Mouse (Mus musculus) stomach, embryonic 14.5 days (tissue): Measurements from ENCODE around the gene Fam171b. TPM values are rescaled to one million over a fixed set of nuclear protein-coding genes. Genes with fewer than 3 reads are reported as not detected.
A peak's percentile ranks its signal among the peaks of the same experiment; 100 is the strongest.

Experiments
- ATAC-seq: fragments of 200-750 bp; cut with Nextera tagmentation; 2 replicates; pipeline ENCODE4 v1.8.0; 2017; ENCODE audit warnings: low read depth, moderate TSS enrichment; ENCODE audit not compliant: insufficient number of reproducible peaks, insufficient read depth, low FRiP score
- H3K27ac ChIP-seq: fragments of 300-500 bp; sonication (generic); 2 replicates; pipeline ENCODE4 v1.5.1; 2014; ENCODE audit warnings: mild to moderate bottlenecking, low read length, moderate library complexity, mixed read lengths
- H3K27me3 ChIP-seq: fragments of 300-500 bp; sonication (generic); 2 replicates; pipeline ENCODE4 v1.6.1; 2014; ENCODE audit warnings: low read length, control low read depth, mixed read lengths; ENCODE audit not compliant: control insufficient read depth, insufficient read depth
- H3K36me3 ChIP-seq: fragments of 300-500 bp; sonication (generic); 2 replicates; pipeline ENCODE4 v1.6.1; 2014; ENCODE audit warnings: mild to moderate bottlenecking, control low read depth, low read length, moderate library complexity, mixed read lengths; ENCODE audit not compliant: control insufficient read depth, insufficient read depth
- H3K4me1 ChIP-seq: fragments of 300-500 bp; sonication (generic); 2 replicates; pipeline ENCODE4 v1.6.1; 2014; ENCODE audit warnings: low read length, control low read depth, mixed read lengths; ENCODE audit not compliant: control insufficient read depth, insufficient read depth
- H3K4me2 ChIP-seq: fragments of 300-500 bp; sonication (generic); replicated peaks from 2 replicates; pipeline ENCODE4 v1.6.1; 2014; ENCODE audit warnings: low read depth, low read length, control low read depth
- H3K4me3 ChIP-seq: fragments of 300-500 bp; sonication (generic); 2 replicates; pipeline ENCODE4 v1.5.1; 2014; ENCODE audit warnings: low read depth, low read length, control low read depth
- H3K9ac ChIP-seq: fragments of 300-500 bp; sonication (generic); replicated peaks from 2 replicates; pipeline ENCODE4 v1.6.1; 2014; ENCODE audit warnings: low read depth, mild to moderate bottlenecking, control low read depth, low read length, moderate library complexity, mixed read lengths
- H3K9me3 ChIP-seq: fragments of 300-500 bp; sonication (generic); 2 replicates; pipeline ENCODE4 v1.6.1; 2016; ENCODE audit warnings: low read depth, low read length, control low read depth; ENCODE audit not compliant: control insufficient read depth
- WGBS: fragments of 180-500 bp; shearing (Covaris S2); extraction: QIAGEN DNeasy Blood & Tissue Kit; methylation state at CpG from one replicate; pipeline ENCODE4 v1.1.7; 2014; 5-methylcytosine and 5-hydroxymethylcytosine counted together
- polyA plus RNA-seq: library from polyadenylated mRNA; unstranded; fragments of >200 nt; fragmentation: Nextera tagmentation; extraction: Ambion mirVana; gene quantifications from 2 replicates; pipeline ENCODE4 v1.2.1, GENCODE M21; 2014

Fam171b gene
- 21.9 and 22.8 TPM in 2 replicates for polyA plus RNA-seq

GRCm38 (mm10) chr2:83812483-83813272, at the start of gene Fam171b:
Gene Fam171b (plus strand): TSS chr2:83812636.
- peak within 1 kb of the TSS; percentile 75; the same call in 1 of the 2 replicates for H3K27ac ChIP-seq
- peak; percentile 90; the same call in 1 of the 2 replicates for ATAC-seq
- no peaks in the 10 kb centered on the region for H3K36me3 ChIP-seq
- WGBS, result under 1% methylated on average over 58 of the region's 63 CpGs
- H3K4me3 ChIP-seq, result peak within 1 kb of the TSS; percentile 80
- no peaks in the 10 kb centered on the region for H3K9me3 ChIP-seq
- H3K27me3 ChIP-seq, result no peaks in the 10 kb centered on the region
- no peaks in the 10 kb centered on the region for H3K4me1 ChIP-seq
- H3K4me2 ChIP-seq, result peak within 1 kb of the TSS; percentile 80
- peak within 1 kb of the TSS; percentile 73 for H3K9ac ChIP-seq

DNA sequence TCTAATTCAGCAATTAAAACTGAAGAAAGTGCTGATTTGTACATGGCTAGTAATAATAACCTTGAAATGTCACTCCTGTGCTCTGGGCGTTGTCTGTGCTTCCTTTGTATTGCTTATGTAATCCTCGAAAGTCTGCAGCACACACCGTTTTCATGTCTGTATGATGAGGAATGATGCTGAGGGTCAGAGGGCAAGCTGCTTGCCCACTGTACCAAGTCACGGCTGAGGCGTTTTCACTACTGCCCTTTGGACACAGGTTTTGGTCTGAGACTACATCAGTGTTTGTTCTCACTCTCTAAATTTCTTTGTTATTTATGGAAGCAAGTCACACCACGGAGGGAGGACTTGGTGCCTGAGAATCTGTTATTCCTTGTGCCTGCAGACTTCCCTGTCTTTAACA, 46.4 kb upstream of the Fam171b start:
- no peak for ATAC-seq

GRCm38 (mm10) chr2:83766878-83767277, 45.6 kb upstream of the Fam171b start:
- no peaks in the 10 kb centered on the region for H3K4me1 ChIP-seq
- no peaks in the 10 kb centered on the region for H3K9me3 ChIP-seq
- no peak for ATAC-seq
- peaks cover 8% of the 10 kb centered on the region; the same call in 1 of the 2 replicates for H3K36me3 ChIP-seq
- no peak overlapping the region for H3K4me2 ChIP-seq
- no peak overlapping the region for H3K9ac ChIP-seq
- H3K4me3 ChIP-seq, result no peak overlapping the region
- H3K27ac ChIP-seq, result no peak overlapping the region
- H3K27me3 ChIP-seq, result no peaks in the 10 kb centered on the region
- 91% methylated on average over 1 of the region's 1 CpGs for WGBS

More for the DNA sequence above, 46.4 kb upstream of the Fam171b start:
- Histone ChIP-seq H3K27ac (no peak overlapping the region), H3K9me3 (no peaks in the 10 kb centered on the region), H3K4me3 (no peak overlapping the region), H3K9ac (no peak overlapping the region), H3K4me2 (no peak overlapping the region), H3K27me3 (no peaks in the 10 kb centered on the region), H3K36me3 (peaks cover 8% of the 10 kb centered on the region; the same call in 1 of the 2 replicates), H3K4me1 (no peaks in the 10 kb centered on the region)
- 36% methylated on average over 6 of the region's 6 CpGs for WGBS

GRCm38 (mm10) chr2:83768311-83769047, 44.0 kb upstream of the Fam171b start:
- no peaks in the 10 kb centered on the region for H3K4me1 ChIP-seq
- H3K9ac ChIP-seq, result no peak overlapping the region
- no peak overlapping the region for H3K4me2 ChIP-seq
- no peak overlapping the region for H3K4me3 ChIP-seq
- 93% methylated on average over 4 of the region's 4 CpGs for WGBS
- no peak for ATAC-seq
- H3K9me3 ChIP-seq, result no peaks in the 10 kb centered on the region
- no peak overlapping the region for H3K27ac ChIP-seq
- H3K36me3 ChIP-seq, result peaks cover 16% of the 10 kb centered on the region
- H3K27me3 ChIP-seq, result no peaks in the 10 kb centered on the region

- Histone ChIP-seq H3K4me3 (no peak overlapping the region), H3K27ac (no peak overlapping the region), H3K9ac (no peak overlapping the region), H3K4me2 (no peak overlapping the region), H3K36me3 (peaks cover 14% of the 10 kb centered on the region), H3K4me1 (no peaks in the 10 kb centered on the region), H3K9me3 (no peaks in the 10 kb centered on the region), H3K27me3 (no peaks in the 10 kb centered on the region)
- no peak for ATAC-seq
- 63% methylated on average over 7 of the region's 7 CpGs for WGBS
Observed at GRCm38 (mm10) chr2:83771155-83771812, 41.2 kb upstream of the Fam171b start.

- ATAC-seq, result no peak
- no peak overlapping the region for H3K4me2 ChIP-seq
- 92% methylated on average over 20 of the region's 20 CpGs for WGBS
- no peaks in the 10 kb centered on the region for H3K9me3 ChIP-seq
- H3K36me3 ChIP-seq, result peaks cover 46% of the 10 kb centered on the region
- no peaks in the 10 kb centered on the region for H3K4me1 ChIP-seq
- no peaks in the 10 kb centered on the region for H3K27me3 ChIP-seq
- H3K27ac ChIP-seq, result no peak overlapping the region
- H3K4me3 ChIP-seq, result no peak overlapping the region
- no peak overlapping the region for H3K9ac ChIP-seq
Observed at GRCm38 (mm10) chr2:83791330-83792073, 20.9 kb upstream of the Fam171b start.

DNA sequence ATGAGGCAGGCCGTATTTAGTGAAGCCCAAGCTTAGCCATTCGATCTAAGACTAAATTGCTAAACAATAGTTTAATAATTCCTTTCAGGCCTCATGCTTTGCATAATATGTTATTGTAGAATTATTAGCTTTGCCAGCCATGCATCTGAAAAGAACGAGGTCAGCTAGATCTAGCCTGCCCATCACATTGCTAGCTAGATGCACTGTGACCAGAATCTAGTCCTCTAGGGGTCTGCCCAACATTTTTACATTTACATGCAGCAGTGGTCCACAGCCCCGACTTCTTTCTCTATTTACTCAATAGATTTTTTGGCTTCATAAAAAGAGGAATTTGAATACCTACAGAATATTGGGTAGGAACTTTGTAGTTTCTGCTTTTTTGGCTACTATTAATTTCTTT, 20.3 kb upstream of the Fam171b start:
- Histone ChIP-seq H3K27me3 (no peaks in the 10 kb centered on the region), H3K4me2 (no peak overlapping the region), H3K9me3 (no peaks in the 10 kb centered on the region), H3K4me3 (no peak overlapping the region), H3K9ac (no peak overlapping the region), H3K36me3 (peaks cover 48% of the 10 kb centered on the region), H3K4me1 (no peaks in the 10 kb centered on the region), H3K27ac (no peak overlapping the region)
- ATAC-seq, result no peak
- 88% methylated on average over 4 of the region's 4 CpGs for WGBS

GRCm38 (mm10) chr2:83795766-83796165, 16.7 kb upstream of the Fam171b start:
- Histone ChIP-seq H3K4me3 (no peak overlapping the region), H3K27ac (no peak overlapping the region), H3K4me2 (no peak overlapping the region), H3K4me1 (no peaks in the 10 kb centered on the region), H3K27me3 (no peaks in the 10 kb centered on the region), H3K9me3 (no peaks in the 10 kb centered on the region), H3K9ac (no peak overlapping the region), H3K36me3 (peaks cover 49% of the 10 kb centered on the region)
- 77% methylated on average over 4 of the region's 4 CpGs for WGBS
- ATAC-seq, result no peak
